Mouse (Mus musculus) neural tube, postnatal 0 days (tissue): ENCODE data around the gene Ptbp2. TPM values are rescaled to one million over a fixed set of nuclear protein-coding genes. Genes with fewer than 3 reads are reported as not detected.

ENCODE experiments used
- microRNA-seq: library from miRNA; unstranded; fragments of <30 nt; microRNA quantifications from one replicate; pipeline ENCODE4, GENCODE M21; 2016
- polyA plus RNA-seq: library from polyadenylated mRNA; unstranded; fragments of >200 nt; fragmentation: Nextera tagmentation; extraction: Ambion mirVana; gene quantifications from 2 replicates; pipeline ENCODE4 v1.2.1, GENCODE M21; 2015

Ptbp2 gene
- polyA plus RNA-seq = 131 TPM in 2 replicates

GRCm38 (mm10) chr3:119784366-119784765 lies at the start of gene Ptbp2:
Gene Ptbp2, minus strand, starts transcription at chr3:119784466.

Small RNAs within 50 kb of the gene (microRNA-seq; reads per million reads assigned to microRNA genes)
- gene Gm24744 = not detected
